Mouse (Mus musculus) ES-E14 (cell line): ENCODE measurements around the gene Lin7c.

Experiments used
- CHD2 ChIP-seq: IDR thresholded peaks from 2 replicates; pipeline ENCODE4 v1.6.1; 2014; ENCODE audit warnings: mild to moderate bottlenecking, low read depth, low read length, inconsistent platforms
- MAFK ChIP-seq: IDR thresholded peaks from 2 replicates; pipeline ENCODE4 v1.6.1; 2014; ENCODE audit warnings: mild to moderate bottlenecking, low read depth, low read length, inconsistent platforms; ENCODE audit not compliant: insufficient read depth
- ZC3H11A ChIP-seq: IDR thresholded peaks from 2 replicates; pipeline ENCODE4 v1.6.1; 2012; ENCODE audit warnings: low read depth, mild to moderate bottlenecking, inconsistent platforms, low read length, borderline replicate concordance

GRCm38 (mm10) chr2:109860832-109861231 is 29.8 kb upstream of the Lin7c start:
- TF ChIP-seq ZC3H11A (no peak), CHD2 (no peak), MAFK (no peak)
